Mouse (Mus musculus) brain, embryonic 14.5 days (tissue): Measurements from ENCODE around the gene Moap1.

Experiments used
- CTCF ChIP-seq: fragments of 200-500 bp; IDR thresholded peaks from 2 replicates; pipeline ENCODE4 v1.5.1; 2012; ENCODE audit warnings: inconsistent platforms, mild to moderate bottlenecking, moderate library complexity, borderline replicate concordance; ENCODE audit not compliant: insufficient read depth, insufficient read length; ENCODE audit errors: extremely low read depth
- POLR2A ChIP-seq: fragments of 200-500 bp; IDR thresholded peaks from 2 replicates; pipeline ENCODE4 v1.6.1; 2012; ENCODE audit warnings: mild to moderate bottlenecking, inconsistent platforms, borderline replicate concordance; ENCODE audit not compliant: poor library complexity, insufficient read depth, insufficient read length, severe bottlenecking; ENCODE audit errors: extremely low read depth

- TF ChIP-seq CTCF (no peak), POLR2A (no peak)
Measured at GRCm38 (mm10) chr12:102739096-102739495, 4.4 kb downstream of the Moap1 start.
